Comparison of ENCODE assay signal across 22 mouse cellular contexts in genomic region chr10:85071605-85072152, GRCm38 (mm10). TPM values are rescaled to one million over a fixed set of nuclear protein-coding genes. Genes with fewer than 3 reads are reported as not detected.
A peak's percentile ranks its signal among the peaks of the same experiment; 100 is the strongest.
DNase-seq lines count a peak whose midpoint lies in the region; ATAC-seq and TF ChIP-seq lines count a peak whose summit lies in the region.
"Had no signal": no experiment of that assay in that cellular context is flagged by ENCODE, and none has a peak within 500 bp of the region (broad histone marks: within the 10 kb centered on the region; RNA-seq: fewer than 3 reads in every experiment).

No protein-coding gene starts in this region.

- H3K9ac ChIP-seq in ES-Bruce4 (ENCODE audit: low read depth, poor library complexity, severe bottlenecking) (no peak overlapping the region), ES-E14 (ENCODE audit: insufficient read depth, low read depth, low read length, poor library complexity, severe bottlenecking) (peak overlapping the region; percentile 22; the same call in 1 of the 2 replicates)
- H3K9ac ChIP-seq in intestine, embryonic 16.5 days (ENCODE audit: low read depth, low read length) = no peak overlapping the region
- no peak overlapping the region for H3K9ac ChIP-seq in hindbrain, postnatal 0 days (replicated peaks; ENCODE audit: low read length)
- H3K9ac ChIP-seq: embryonic facial prominence, embryonic 12.5 days; forebrain, embryonic 13.5 days; forebrain, embryonic 15.5 days; forebrain, postnatal 0 days had no signal

- no peak for TF ChIP-seq POLR2A in ES-Bruce4 (IDR thresholded peaks at IDR 0.05; ENCODE audit: insufficient read depth, low read length)

- DNase-seq in ES-E14 (ENCODE audit: low read depth, low spot score) (peak; percentile 63), WW6 (ENCODE audit: low read depth, low spot score) (peak; percentile 59)
- DNase-seq in hindbrain, postnatal 0 days (ENCODE audit: low spot score) = no peak
- DNase-seq in urinary bladder, postnatal 10 days (ENCODE audit: low spot score) = no peak
- DNase-seq in right cerebral cortex, postnatal 36 days (ENCODE audit: low spot score in 2 of 2) = no peak
- DNase-seq: adrenal gland, adult 8-10 months; adrenal gland, postnatal 14 days; adrenal gland, postnatal 36 days; cerebellum, adult 11-12 months; cerebellum, adult 2 months; cerebellum, adult 9-10 months; cerebellum, postnatal 10 days; cerebellum, postnatal 25 days; forebrain, postnatal 0 days had no signal

- peaks cover 66% of the 10 kb centered on the region for H3K9me3 ChIP-seq in E14TG2a.4 (ENCODE audit: low read length)
- H3K9me3 ChIP-seq in ES-Bruce4 (replicated peaks; ENCODE audit: control insufficient read depth, insufficient read depth, low read length, poor library complexity, severe bottlenecking) = peaks cover 46% of the 10 kb centered on the region
- H3K9me3 ChIP-seq in ES-E14 (ENCODE audit: control insufficient read depth, insufficient read depth, low read depth, low read length) = no peaks in the 10 kb centered on the region
- no peaks in the 10 kb centered on the region for H3K9me3 ChIP-seq in intestine, embryonic 16.5 days (ENCODE audit: control insufficient read depth, low read length)
- H3K9me3 ChIP-seq in hindbrain, postnatal 0 days (ENCODE audit: low read length) = no peaks in the 10 kb centered on the region
- H3K9me3 ChIP-seq: embryonic facial prominence, embryonic 10.5 days; embryonic facial prominence, embryonic 12.5 days; forebrain, embryonic 13.5 days; forebrain, embryonic 15.5 days had no signal

- peak; percentile 97 for TF ChIP-seq EP300 in ES-Bruce4 (IDR thresholded peaks at IDR 0.05; ENCODE audit: insufficient read depth, low read depth, low read length)

- no peak for TF ChIP-seq CTCF in E14TG2a.4 (conservative IDR thresholded peaks at IDR 0.05; ENCODE audit: low read length)
- no peak for TF ChIP-seq CTCF in ES-Bruce4 (IDR thresholded peaks at IDR 0.05; ENCODE audit: low read depth, low read length)
- no peak for TF ChIP-seq CTCF in hindbrain, postnatal 0 days (IDR thresholded peaks at IDR 0.05; ENCODE audit: low read depth)

- H3K36me3 ChIP-seq in E14TG2a.4 (ENCODE audit: insufficient read depth, low read length) (peaks cover 15% of the 10 kb centered on the region; the same call in 1 of the 2 replicates), ES-Bruce4 (ENCODE audit: control insufficient read depth, insufficient read depth, low read length, poor library complexity, severe bottlenecking) (no peaks in the 10 kb centered on the region; the same call in 1 of the 2 replicates), ES-E14 (ENCODE audit: control insufficient read depth, insufficient read depth, low read length, poor library complexity, severe bottlenecking) (peaks cover 2% of the 10 kb centered on the region; the same call in 1 of the 2 replicates)
- no peaks in the 10 kb centered on the region for H3K36me3 ChIP-seq in intestine, embryonic 16.5 days (ENCODE audit: control insufficient read depth, insufficient read depth, low read length)
- no peaks in the 10 kb centered on the region for H3K36me3 ChIP-seq in hindbrain, postnatal 0 days (ENCODE audit: insufficient read depth, low read length)
- H3K36me3 ChIP-seq: embryonic facial prominence, embryonic 10.5 days; embryonic facial prominence, embryonic 12.5 days; forebrain, embryonic 15.5 days had no signal

- H3K4me3 ChIP-seq in E14TG2a.4 (replicated peaks; ENCODE audit: low read length) = 0 out of 2 replicates have a peak overlapping the region, but pooled peaks have one; percentile 21
- H3K4me3 ChIP-seq in ES-Bruce4 (ENCODE audit: low read depth, low read length) = no peak overlapping the region
- H3K4me3 ChIP-seq in ES-E14 (ENCODE audit: insufficient read depth in 1 of 2, low read depth in 1 of 2, low read length in 2 of 2, poor library complexity in 1 of 2, severe bottlenecking in 1 of 2) = no peak overlapping the region
- no peak overlapping the region for H3K4me3 ChIP-seq in intestine, embryonic 16.5 days (ENCODE audit: low read length)
- no peak overlapping the region for H3K4me3 ChIP-seq in hindbrain, postnatal 0 days (ENCODE audit: low read length)
- H3K4me3 ChIP-seq: embryonic facial prominence, embryonic 10.5 days; embryonic facial prominence, embryonic 12.5 days; forebrain, embryonic 13.5 days; forebrain, embryonic 15.5 days had no signal

- H3K4me2 ChIP-seq in intestine, embryonic 16.5 days (ENCODE audit: low read depth, low read length) = no peak overlapping the region
- H3K4me2 ChIP-seq in hindbrain, postnatal 0 days (ENCODE audit: low read depth, low read length) = no peak overlapping the region
- H3K4me2 ChIP-seq: embryonic facial prominence, embryonic 12.5 days; forebrain, embryonic 13.5 days; forebrain, embryonic 15.5 days had no signal

- in situ Hi-C loops in ES-E14 (cut with MboI; ENCODE audit: low sequenced_read_pairs in 2 of 2, unreplicated experiment in 2 of 2) = no loop called here

- 63% methylated on average over 4 of the region's 4 CpGs for WGBS in intestine, embryonic 16.5 days
- WGBS in hindbrain, postnatal 0 days = 57% methylated on average over 4 of the region's 4 CpGs

- H3K4me1 ChIP-seq in E14TG2a.4 (replicated peaks; ENCODE audit: low read depth, low read length) (peaks cover 52% of the 10 kb centered on the region), ES-Bruce4 (ENCODE audit: control insufficient read depth, insufficient read depth, low read length) (no peaks in the 10 kb centered on the region), ES-E14 (ENCODE audit: control insufficient read depth in 2 of 2, insufficient read depth in 2 of 2, low read length in 2 of 2, poor library complexity in 1 of 2) (peaks cover 4 to 5% of the 10 kb centered on the region in 2 experiments; a peak in 3 of 4 replicates)
- no peaks in the 10 kb centered on the region for H3K4me1 ChIP-seq in intestine, embryonic 16.5 days (ENCODE audit: control insufficient read depth, insufficient read depth, low read length)
- no peaks in the 10 kb centered on the region for H3K4me1 ChIP-seq in hindbrain, postnatal 0 days (ENCODE audit: insufficient read depth, low read length)
- H3K4me1 ChIP-seq: embryonic facial prominence, embryonic 10.5 days; embryonic facial prominence, embryonic 12.5 days; forebrain, embryonic 13.5 days; forebrain, embryonic 15.5 days had no signal

- ATAC-seq in intestine, embryonic 16.5 days = no peak
- no peak for ATAC-seq in hindbrain, postnatal 0 days
- ATAC-seq: activated CD4-positive, CD25-positive, alpha-beta regulatory T cell, adult 4 months; forebrain, embryonic 13.5 days; forebrain, embryonic 15.5 days; forebrain, postnatal 0 days had no signal

- H3K27me3 ChIP-seq in E14TG2a.4 (ENCODE audit: insufficient read depth, low read length) (no peaks in the 10 kb centered on the region), ES-Bruce4 (ENCODE audit: control insufficient read depth, insufficient read depth, low read length, poor library complexity, severe bottlenecking) (no peaks in the 10 kb centered on the region)
- no peaks in the 10 kb centered on the region for H3K27me3 ChIP-seq in intestine, embryonic 16.5 days (replicated peaks; ENCODE audit: control insufficient read depth, insufficient read depth, low read length)
- H3K27me3 ChIP-seq in hindbrain, postnatal 0 days (ENCODE audit: insufficient read depth, low read length) = no peaks in the 10 kb centered on the region
- H3K27me3 ChIP-seq: embryonic facial prominence, embryonic 12.5 days; forebrain, embryonic 13.5 days; forebrain, embryonic 15.5 days had no signal

- H3K27ac ChIP-seq in ES-Bruce4 (ENCODE audit: insufficient read depth, low read length) (peak overlapping the region; percentile 99), ES-E14 (ENCODE audit: insufficient read depth, low read depth, low read length, poor library complexity, severe bottlenecking) (peak overlapping the region; percentile 98)
- no peak overlapping the region for H3K27ac ChIP-seq in intestine, embryonic 16.5 days (ENCODE audit: low read length)
- no peak overlapping the region for H3K27ac ChIP-seq in hindbrain, postnatal 0 days
- H3K27ac ChIP-seq: embryonic facial prominence, embryonic 10.5 days; embryonic facial prominence, embryonic 12.5 days; forebrain, embryonic 13.5 days; forebrain, embryonic 15.5 days had no signal

TF ChIP-seq in ES-E14, 5 proteins besides CTCF, POLR2A, EP300 and RAD21:
- TF ChIP-seq MAFK (IDR thresholded peaks at IDR 0.05; ENCODE audit: insufficient read depth, low read depth, low read length) = 0 out of 2 replicates have a peak, but pooled peaks have one; percentile 14
- no peak for TF ChIP-seq HCFC1 (IDR thresholded peaks at IDR 0.05; ENCODE audit: borderline replicate concordance, insufficient read depth, low read length)
- TF ChIP-seq CHD2 (IDR thresholded peaks at IDR 0.05; ENCODE audit: low read depth, low read length) = no peak
- TF ChIP-seq ZNF384 (IDR thresholded peaks at IDR 0.05; ENCODE audit: low read depth, low read length) = peak; percentile 90
- no peak for TF ChIP-seq ZC3H11A (IDR thresholded peaks at IDR 0.05; ENCODE audit: borderline replicate concordance, low read depth, low read length)

RNA-seq across cellular contexts. Expression of gene Fhl4, which starts 30.6 kb away (rescaled TPM):
- polyA plus RNA-seq in ES-Bruce4 (2011; ENCODE audit: insufficient read depth, insufficient read length, low read depth, missing spikeins) = 0.96 and 2.0 TPM in 2 replicates
- total RNA-seq in ES-E14 (2012; rRNA removed) = 1.2 and 2.0 TPM in 2 replicates
- polyA plus RNA-seq in intestine, embryonic 16.5 days (2015; fragmentation: Nextera tagmentation; extraction: Ambion mirVana) = 0.26 and 0.45 TPM in 2 replicates
- 1.2 TPM in 2 replicates for total RNA-seq in hindbrain, postnatal 0 days (2014; rRNA removed)
- 2.1 TPM in 2 replicates for polyA plus RNA-seq in hindbrain, postnatal 0 days (2015; fragmentation: Nextera tagmentation; extraction: Ambion mirVana)

RNA-seq across cellular contexts. Expression of gene Tmem263, which starts 30.7 kb away (rescaled TPM):
- 22.8 and 24.0 TPM in 2 replicates for polyA plus RNA-seq in ES-Bruce4 (2011; ENCODE audit: insufficient read depth, insufficient read length, low read depth, missing spikeins)
- 13.5 and 20.5 TPM in 2 replicates for total RNA-seq in ES-E14 (2012; rRNA removed)
- polyA plus RNA-seq in intestine, embryonic 16.5 days (2015; fragmentation: Nextera tagmentation; extraction: Ambion mirVana) = 47.7 and 48.9 TPM in 2 replicates
- total RNA-seq in hindbrain, postnatal 0 days (2014; rRNA removed) = 20.4 and 21.1 TPM in 2 replicates
- 46.9 and 48.6 TPM in 2 replicates for polyA plus RNA-seq in hindbrain, postnatal 0 days (2015; fragmentation: Nextera tagmentation; extraction: Ambion mirVana)

RNA-seq across cellular contexts. Expression of gene Mterf2, which starts 56.1 kb away (rescaled TPM):
- polyA plus RNA-seq in ES-Bruce4 (2011; ENCODE audit: insufficient read depth, insufficient read length, low read depth, missing spikeins) = 11.3 and 17.3 TPM in 2 replicates
- 6.9 and 10.8 TPM in 2 replicates for total RNA-seq in ES-E14 (2012; rRNA removed)
- 19.5 and 20.6 TPM in 2 replicates for polyA plus RNA-seq in intestine, embryonic 16.5 days (2015; fragmentation: Nextera tagmentation; extraction: Ambion mirVana)
- 9.8 and 16.3 TPM in 2 replicates for total RNA-seq in hindbrain, postnatal 0 days (2014; rRNA removed)
- polyA plus RNA-seq in hindbrain, postnatal 0 days (2015; fragmentation: Nextera tagmentation; extraction: Ambion mirVana) = 20.0 and 22.8 TPM in 2 replicates

Comparison
In these comparisons a context has a peak if more than half of its experiments do, and no peak if none do; other contexts are left out.
1. H3K27ac ChIP-seq: peak in ES-Bruce4 (single experiment) and ES-E14 (single experiment); none in intestine, embryonic 16.5 days (single experiment) and hindbrain, postnatal 0 days (single experiment).
2. DNase-seq: peak in ES-E14 (single experiment) and WW6 (single experiment); none in hindbrain, postnatal 0 days (single experiment), urinary bladder, postnatal 10 days (single experiment) and right cerebral cortex, postnatal 36 days (0 of 2).